Mouse (Mus musculus) bone marrow, adult 2 months (tissue): ENCODE measurements around the gene Ar.

Source experiments
- CTCF ChIP-seq: fragments of 200-500 bp; IDR thresholded peaks from 2 replicates; pipeline ENCODE4 v1.5.1; 2011; ENCODE audit warnings: low read length, control low read depth; ENCODE audit not compliant: control insufficient read depth, insufficient read depth
- POLR2A ChIP-seq: fragments of 200-500 bp; IDR thresholded peaks from 2 replicates; pipeline ENCODE4 v1.6.1; 2011; ENCODE audit warnings: low read depth, mild to moderate bottlenecking, control low read depth, low read length, borderline replicate concordance; ENCODE audit not compliant: control insufficient read depth

GRCm38 (mm10) chrX:98205766-98206165 is 57.2 kb downstream of the Ar start:
- TF ChIP-seq CTCF, result no peak
- TF ChIP-seq POLR2A, result no peak
